Mouse (Mus musculus) spleen, adult 18-20 months (tissue): ENCODE measurements around the gene Hoxb1.

Experiments used
- DNase-seq, 2 experiments: peaks; one replicate each; pipeline ENCODE4 v3.0.0; 2022; ENCODE audit warnings: mixed read lengths in 2 of 2

The Hoxb1 gene

GRCm38 (mm10) chr11:96350791-96351190, 14.8 kb upstream of the Hoxb1 start:
- DNase-seq, result no peak

GRCm38 (mm10) chr11:96351312-96351711, 14.2 kb upstream of the Hoxb1 start:
- no peak for DNase-seq

DNA sequence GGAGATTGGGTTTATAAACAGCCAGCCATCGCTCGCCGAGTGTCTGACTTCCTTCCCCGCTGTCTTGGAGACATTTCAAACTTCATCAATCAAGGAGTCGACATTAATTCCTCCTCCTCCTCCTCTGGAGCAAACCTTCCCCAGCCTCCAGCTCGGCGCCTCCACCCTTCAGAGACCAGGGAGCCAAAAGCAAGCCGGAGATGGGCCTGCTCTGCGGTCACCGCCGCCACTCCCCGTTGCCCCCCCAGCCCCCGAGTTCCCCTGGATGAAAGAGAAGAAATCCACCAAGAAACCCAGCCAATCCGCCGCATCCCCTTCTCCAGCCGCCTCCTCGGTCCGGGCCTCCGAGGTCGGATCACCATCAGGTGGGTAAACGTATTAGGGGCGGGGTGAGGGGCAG, 13.7 kb upstream of the Hoxb1 start:
- DNase-seq, result no peak

DNA sequence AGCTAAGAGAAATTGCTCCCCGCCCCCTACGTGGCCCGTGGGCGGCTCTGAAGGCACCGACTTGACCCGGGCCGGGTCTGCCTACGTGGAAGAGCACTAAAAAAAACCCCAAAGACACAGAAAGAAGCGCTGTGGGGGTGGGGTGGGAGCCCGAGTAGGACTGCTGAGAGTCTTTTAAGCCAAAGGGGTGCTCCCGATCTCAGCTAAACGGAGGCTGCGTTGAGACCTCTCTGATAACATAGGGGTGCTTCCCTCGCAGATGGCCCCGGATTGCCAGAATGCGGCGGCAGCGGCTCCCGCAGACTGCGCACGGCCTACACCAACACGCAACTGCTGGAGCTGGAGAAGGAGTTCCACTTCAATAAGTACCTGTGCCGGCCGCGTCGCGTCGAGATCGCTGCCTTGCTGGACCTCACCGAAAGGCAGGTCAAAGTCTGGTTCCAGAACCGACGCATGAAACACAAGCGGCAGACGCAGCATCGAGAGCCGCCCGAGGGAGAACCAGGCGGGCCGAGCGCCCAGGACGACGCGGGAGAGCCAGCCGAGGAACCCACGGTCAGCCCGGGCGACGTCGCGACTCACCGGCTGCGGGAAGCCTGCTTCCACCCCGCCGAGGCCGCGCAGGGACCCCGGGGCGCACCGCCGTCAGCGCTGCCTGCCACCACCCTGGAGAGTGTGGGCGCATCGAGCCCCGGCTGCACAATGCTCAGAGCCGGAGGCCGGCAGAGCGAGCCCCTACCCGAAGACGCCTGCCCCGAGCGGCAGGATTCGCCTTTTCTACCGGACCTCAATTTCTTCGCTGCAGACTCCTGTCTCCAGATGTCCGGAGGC, 12.6 kb upstream of the Hoxb1 start:
- DNase-seq, result peak in 1 of 2 experiments; percentile 11

DNA sequence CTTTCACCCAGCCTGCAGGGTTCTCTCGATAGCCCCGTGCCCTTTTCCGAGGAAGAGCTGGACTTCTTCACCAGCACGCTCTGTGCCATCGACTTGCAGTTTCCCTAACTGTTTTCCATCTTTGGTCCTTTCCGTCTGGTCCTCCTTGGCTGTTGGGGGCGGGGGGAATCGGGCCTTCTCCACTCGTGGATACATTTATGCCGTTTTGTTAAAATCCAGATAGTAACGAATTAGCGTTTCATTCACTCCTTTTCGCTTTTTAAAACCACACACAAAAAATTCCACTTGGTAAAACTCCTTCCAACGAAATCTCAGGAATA, 12.1 kb upstream of the Hoxb1 start:
- no peak for DNase-seq

- no peak for DNase-seq
Observed at GRCm38 (mm10) chr11:96353939-96354338, 11.6 kb upstream of the Hoxb1 start.

DNA sequence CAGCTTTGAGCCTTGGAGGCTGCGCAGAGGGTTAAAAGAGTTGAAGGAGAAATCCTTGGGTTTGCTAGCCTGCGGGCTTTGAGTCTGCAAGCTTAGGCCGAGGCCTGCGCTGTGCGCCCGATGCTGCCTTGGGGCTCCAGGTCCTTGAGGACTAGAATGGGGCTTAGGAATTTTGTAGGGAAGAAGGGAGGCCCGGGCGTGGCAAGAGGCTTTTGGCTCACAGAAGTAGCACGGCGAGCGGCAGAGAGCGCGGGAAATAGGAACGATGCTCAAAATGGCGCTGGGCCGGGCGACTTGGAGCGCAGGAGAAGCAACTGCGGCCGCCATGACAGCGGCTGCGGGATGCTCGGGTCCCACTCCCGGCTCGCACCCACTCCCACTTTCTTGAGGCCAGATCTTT, 11.2 kb upstream of the Hoxb1 start:
- no peak for DNase-seq

- no peak for DNase-seq
Observed at GRCm38 (mm10) chr11:96354801-96355311, 10.7 kb upstream of the Hoxb1 start.

DNA sequence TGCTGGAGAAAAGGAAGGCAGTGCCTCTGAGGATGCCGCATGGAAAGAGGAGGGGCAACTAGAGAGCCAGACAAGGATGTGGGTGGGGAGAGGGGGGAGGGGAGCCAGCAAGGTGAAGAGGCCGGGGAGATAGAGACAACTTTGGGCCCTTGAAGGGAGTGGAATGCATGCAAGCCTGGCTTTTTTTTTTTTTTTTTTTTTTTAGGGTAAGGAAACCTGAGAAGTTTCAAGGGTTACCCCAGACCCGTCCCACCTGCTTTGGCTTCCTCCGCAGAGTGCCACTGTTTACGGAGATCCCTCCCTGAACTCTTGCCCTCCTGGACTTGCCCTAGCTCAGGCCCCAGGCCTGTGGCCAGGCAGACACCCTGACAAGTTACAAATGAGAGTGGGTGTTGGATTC, 1.7 kb upstream of the Hoxb1 start:
- no peak for DNase-seq

GRCm38 (mm10) chr11:96366092-96367041, 815 bp downstream of the Hoxb1 start:
- DNase-seq, result no peak

DNA sequence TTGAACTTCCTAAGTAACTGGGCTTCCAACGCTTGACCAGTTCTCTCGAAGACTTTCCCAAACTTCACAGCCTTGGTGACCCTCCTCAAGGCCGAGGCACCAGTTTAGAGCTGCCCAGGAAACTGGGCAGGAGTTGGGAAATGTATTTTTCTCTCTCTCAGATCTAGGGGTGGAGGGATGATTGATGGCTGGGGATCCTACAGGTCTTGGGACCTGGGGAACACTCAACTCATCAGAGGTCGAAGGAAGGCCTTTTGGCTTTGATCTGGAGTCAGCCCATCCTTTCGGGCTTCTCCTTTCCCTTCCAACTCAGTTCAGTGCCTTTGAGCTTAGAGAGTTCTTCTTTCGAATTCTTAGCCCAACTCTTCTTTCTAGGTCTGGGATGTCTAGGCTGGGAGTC, 1.6 kb downstream of the Hoxb1 start:
- DNase-seq, result no peak

DNA sequence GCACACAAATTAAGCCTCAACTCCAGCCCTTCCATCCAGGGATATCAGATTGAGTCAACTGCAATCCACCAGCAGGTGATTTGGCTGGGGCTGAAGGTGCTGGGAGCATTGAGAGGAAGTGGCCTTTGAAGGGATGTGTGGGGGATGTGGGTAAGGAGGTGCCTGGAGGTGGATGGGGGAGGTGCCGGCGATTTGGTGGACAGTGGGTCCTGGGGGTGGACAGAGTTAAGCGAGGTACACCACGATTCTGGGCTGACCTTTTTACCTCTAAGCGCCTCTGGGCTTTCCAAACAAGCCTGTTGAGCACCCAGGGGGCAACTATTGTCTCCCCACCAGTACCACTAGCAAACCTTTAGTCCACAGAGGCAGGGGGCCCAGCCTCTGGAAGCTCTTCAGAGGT, 3.1 kb downstream of the Hoxb1 start:
- DNase-seq, result no peak

DNA sequence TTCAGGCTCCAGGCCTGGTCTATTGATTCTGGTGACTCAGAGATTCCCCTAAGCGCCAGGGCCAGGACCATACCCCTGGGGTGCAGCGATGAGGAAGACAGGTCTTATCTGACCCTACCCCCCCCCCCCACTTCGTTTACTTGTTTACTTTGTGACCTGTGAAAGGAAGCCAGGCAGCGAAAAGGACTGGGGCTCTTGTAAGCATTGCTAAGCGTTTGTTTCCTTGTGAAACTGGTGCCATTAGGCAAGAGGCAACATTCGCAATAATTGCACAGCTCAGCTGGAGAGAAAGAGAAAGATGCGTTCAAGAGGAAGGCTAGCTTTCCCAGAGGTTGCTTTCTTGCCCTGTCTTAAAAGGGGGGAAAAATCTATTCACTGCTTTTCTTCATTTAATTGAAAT, 3.6 kb downstream of the Hoxb1 start:
- no peak for DNase-seq

GRCm38 (mm10) chr11:96371726-96372125, 6.2 kb downstream of the Hoxb1 start:
- DNase-seq, result no peak

GRCm38 (mm10) chr11:96372519-96372918, 7.0 kb downstream of the Hoxb1 start:
- DNase-seq, result no peak

DNA sequence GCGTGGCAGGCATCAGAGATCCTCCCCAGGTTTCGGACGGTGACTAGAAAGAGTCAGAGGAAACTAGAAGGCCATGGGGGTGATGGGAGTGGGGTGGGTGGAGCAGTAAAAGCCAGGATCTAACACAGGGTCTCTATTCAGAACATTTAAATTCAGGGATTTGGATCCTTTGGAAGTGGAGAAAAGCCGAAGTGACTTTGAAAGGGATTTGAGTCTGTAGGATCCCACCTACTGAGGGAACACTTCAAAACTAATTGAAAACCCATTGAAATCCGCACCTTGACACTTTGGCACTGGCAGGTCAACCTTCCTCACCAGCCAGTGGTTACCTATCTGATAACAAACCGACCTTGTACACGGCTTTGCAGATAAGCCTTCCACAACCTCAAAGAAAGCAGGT, 9.3 kb downstream of the Hoxb1 start:
- no peak for DNase-seq

- no peak for DNase-seq
Observed at GRCm38 (mm10) chr11:96383381-96383780, 17.8 kb downstream of the Hoxb1 start.

DNA sequence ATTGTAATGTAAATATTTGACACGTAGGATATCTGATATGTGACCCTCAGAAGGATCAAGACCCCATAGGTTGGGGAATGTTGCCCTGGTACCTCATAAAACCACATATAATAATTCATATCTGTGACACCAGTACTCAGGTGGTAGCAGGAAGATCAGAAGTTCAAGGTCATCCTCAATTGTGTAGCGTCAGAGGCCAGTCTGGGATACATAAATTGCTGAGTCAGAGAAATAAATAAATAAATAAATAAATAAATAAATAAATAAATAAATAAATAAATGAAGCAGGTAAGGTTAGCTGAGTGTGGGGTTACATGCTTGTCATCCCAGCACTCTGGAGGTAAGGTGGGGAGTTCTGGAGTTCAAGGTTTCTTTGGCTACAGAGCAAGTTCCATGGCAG, 22.1 kb downstream of the Hoxb1 start:
- DNase-seq, result no peak

DNA sequence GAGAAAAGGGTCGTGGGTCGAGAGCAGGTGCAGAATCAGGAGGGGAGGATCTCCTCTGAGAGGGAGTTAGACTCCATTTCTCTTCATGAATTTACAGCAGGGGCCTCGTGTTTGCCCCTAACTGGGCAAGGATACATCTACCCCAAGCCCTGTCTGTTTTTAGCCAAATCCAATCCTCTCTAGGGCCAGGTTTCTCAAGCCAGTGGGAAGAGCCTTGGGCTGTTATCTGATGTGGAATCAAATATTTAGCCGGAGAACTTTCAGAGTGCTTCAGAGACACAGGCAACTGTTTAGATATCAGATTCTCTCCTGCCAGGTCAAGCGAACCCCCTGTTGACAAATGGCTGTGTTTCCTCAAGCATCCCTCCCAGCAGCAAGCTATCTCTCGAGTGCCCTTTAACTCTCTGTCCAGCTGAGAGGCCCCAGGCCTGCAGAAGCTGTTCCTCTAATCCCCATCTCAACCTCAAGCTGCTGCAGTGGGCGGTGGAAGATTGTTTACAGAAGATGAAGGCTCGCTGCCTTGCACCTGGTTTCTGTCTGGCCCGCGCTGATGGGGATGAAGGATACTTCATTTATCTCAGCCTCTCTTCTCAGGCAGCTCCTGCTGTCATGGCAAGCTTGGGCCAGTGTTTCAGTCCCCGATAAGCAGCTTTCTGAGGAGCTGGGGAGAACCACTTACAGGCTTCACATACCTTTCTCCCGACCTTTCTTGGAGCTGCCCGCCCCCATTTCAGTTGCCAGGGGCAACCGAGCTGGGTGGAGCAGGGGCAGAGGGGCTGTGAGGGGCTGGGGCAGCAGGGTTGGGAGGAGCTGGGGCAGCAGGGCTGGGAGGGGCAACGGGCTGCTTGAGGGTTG, 31.4 kb downstream of the Hoxb1 start:
- no peak for DNase-seq

GRCm38 (mm10) chr11:96397806-96398335, 32.3 kb downstream of the Hoxb1 start:
- DNase-seq, result no peak

DNA sequence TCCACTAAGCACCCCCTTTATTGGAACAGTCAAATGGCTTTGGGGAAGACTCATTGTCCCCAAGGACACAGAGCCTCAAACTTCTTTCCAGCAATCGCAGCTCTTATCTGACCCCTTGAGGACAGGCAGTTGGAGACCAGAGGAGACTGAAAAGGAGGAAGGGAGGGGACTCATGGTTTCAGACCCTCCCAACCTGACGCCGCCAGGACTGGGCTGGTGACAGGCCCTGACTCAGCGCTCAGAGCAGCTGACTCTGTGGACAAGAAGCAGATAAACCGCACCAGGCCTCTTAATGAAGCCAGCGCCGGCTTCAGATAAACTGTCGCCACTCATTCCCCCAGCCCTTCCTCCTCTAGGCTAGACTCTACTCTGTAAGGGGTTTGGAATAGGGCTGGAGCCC, 34.4 kb downstream of the Hoxb1 start:
- DNase-seq, result no peak

- DNase-seq, result no peak
Observed at GRCm38 (mm10) chr11:96404016-96404604, 38.6 kb downstream of the Hoxb1 start.
